Mouse (Mus musculus) liver, postnatal 0 days (tissue): ENCODE data around the gene Sf3a1.

Experiments
- CTCF ChIP-seq: sonication (generic); IDR thresholded peaks from 2 replicates; pipeline ENCODE4 v1.5.1; 2016; ENCODE audit warnings: antibody characterized with exemption, low read depth
- EP300 ChIP-seq: IDR thresholded peaks from 2 replicates; pipeline ENCODE4 v1.6.1; 2016; ENCODE audit warnings: antibody characterized with exemption, low read depth, mild to moderate bottlenecking

GRCm38 (mm10) chr11:4138964-4139363 is 21.2 kb upstream of the Sf3a1 start:
- TF ChIP-seq EP300 (no peak), CTCF (no peak)
